Mouse (Mus musculus) brain, embryonic 18.5 days (tissue): ENCODE measurements around the gene Nrsn2.

Experiments used
- DNase-seq: peaks from one replicate; pipeline ENCODE4 v3.0.0-alpha.2; 2012; ENCODE audit warnings: low read depth, low spot score

Gene Nrsn2

GRCm38 (mm10) chr2:152376345-152376741 is at the start of gene Nrsn2:
TSS of gene Nrsn2 (minus strand) at chr2:152376638.
- no peak for DNase-seq

DNA sequence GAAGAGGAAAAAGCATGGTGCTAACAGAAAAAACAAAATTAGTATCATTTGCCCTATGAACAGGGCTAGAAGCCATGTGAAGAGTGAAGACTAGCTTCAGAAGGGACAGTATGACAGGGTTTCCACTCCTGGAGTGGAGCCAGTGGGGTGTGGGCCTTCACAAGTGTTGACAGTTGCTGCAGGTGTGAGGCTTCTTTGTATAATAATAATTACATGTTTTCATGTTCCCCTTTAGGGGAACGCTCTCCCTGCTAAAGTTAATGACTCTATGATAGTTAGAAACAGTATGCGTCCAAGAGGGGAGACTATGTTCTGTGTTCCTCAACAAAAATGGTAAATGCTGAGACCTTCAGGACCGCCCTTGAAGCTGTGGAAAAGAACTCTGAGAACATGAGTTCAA is 39.3 kb upstream of the Nrsn2 start:
- DNase-seq, result no peak

DNA sequence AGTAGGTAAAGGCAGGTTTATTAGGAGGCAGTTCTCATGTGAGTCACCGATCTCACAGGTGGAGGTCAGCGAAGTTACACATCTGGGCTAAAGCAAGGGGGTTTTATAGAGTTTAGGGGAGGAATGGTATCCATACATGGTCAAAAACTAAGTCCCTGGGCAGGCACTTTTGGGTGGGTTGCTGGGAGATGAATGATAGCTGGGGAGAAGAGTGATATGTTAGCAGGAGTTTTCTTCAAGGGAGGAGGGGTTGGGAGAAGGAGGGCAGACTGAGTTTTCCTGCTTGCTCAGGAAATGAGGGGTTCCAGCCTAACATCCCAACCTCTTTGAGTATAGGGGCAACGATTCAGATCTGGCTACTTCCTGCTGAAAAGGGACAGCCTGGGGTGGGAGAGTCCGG is 38.8 kb upstream of the Nrsn2 start, which contains the start of gene 6820408C15Rik:
Gene 6820408C15Rik (plus strand): TSS at position 301 of the 400 bp plus-strand sequence.
- DNase-seq, result no peak

DNA sequence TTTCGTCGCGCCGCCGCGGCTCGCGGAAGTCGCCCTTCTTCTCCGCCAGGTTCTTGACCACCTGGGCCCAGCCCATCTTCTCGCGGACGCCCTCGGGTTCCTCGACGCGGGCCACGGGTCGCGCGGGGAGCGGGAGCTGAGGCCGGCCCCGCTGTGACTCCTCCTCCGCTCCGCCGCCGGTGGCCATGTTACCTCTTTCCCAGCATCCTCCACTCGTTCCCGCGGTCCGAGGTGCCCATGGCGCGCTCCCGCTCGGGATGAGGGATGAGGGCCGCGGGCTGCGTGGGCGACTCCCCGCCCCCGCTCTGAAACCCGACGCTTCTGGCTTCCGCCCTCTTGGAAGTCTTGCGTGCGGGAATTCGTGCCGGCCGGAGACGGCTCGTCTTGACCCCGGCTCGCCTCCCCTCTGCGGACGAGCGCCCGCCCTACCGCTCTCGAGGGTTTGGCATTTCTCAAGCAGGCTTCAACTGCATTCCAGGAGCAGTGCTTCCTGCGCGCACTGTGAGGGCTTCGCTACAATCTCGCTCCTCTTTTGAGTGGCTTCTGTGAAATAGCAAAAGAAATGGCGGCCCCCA is 38.2 kb upstream of the Nrsn2 start, which contains the start of gene Zcchc3:
Gene Zcchc3 (minus strand): TSS at position 437 of the 575 bp plus-strand sequence.
- DNase-seq, result no peak

DNA sequence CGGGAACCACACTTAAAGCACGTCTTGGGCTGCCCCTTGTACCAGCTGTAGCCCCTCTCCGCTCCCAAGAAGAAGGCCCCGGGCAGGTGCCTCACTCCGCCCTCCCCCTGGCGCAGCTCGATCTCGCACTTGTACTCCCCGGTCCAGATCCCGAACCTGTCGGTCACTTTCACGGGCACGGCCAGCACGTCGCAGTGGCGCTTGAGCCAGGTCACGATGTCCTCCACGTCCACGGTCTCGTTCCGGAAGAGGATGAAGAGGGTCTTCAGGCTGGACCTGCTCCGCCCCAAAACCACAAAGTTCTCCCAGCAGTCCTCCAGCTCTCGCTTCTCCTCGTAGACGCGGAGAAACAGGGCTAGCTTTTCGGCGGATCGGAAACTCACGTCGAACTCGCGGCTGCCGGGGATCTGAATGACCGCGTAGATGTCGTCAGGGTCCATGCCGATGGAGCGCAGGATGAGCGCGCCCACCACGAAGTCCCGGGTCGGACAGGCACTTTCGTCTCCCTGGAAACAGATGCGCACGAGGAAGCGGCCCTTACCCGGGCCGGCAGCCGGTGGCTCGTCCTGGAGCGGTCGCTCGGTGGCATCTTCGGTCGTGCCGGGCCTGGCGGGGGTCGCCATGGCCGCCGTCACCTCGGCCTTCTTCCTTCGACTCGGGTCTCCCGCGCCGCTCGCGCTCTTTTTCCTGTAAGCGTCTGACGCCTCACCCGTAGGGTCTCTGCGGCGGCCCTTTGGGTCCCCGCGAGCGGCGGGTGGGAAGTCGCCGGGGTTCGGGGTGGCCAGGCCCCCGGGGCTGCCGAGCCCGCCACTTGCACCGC is 37.5 kb upstream of the Nrsn2 start:
- DNase-seq, result no peak

DNA sequence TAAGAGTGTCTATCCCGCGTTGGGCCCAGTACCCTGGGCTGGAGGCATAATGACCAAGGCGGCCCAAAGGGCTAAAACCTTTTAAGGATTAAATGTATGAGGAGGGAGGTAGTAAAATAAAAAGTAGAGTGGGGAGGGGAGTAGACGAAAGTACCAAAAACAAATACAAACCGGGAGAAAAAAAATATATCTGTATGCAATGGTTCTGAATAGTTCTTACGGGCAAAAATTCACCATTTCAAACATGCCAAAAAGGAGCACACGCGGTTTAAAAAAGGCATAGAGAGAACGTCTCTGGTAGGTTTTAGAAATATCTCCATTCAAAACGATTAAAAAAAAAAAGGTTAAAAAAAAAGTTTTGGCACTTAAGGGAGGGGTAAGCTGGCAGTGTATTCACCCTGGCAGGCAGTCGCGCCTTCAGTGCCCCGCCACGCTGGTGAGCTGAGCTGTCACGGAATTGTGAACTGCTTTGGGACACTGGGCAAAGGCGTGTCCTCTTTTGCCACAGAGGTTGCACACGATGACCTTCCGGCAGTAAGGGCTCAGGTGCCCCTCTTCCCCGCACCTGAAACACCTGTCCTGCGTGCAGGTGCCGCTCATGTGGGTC is 36.8 kb upstream of the Nrsn2 start:
- no peak for DNase-seq

DNA sequence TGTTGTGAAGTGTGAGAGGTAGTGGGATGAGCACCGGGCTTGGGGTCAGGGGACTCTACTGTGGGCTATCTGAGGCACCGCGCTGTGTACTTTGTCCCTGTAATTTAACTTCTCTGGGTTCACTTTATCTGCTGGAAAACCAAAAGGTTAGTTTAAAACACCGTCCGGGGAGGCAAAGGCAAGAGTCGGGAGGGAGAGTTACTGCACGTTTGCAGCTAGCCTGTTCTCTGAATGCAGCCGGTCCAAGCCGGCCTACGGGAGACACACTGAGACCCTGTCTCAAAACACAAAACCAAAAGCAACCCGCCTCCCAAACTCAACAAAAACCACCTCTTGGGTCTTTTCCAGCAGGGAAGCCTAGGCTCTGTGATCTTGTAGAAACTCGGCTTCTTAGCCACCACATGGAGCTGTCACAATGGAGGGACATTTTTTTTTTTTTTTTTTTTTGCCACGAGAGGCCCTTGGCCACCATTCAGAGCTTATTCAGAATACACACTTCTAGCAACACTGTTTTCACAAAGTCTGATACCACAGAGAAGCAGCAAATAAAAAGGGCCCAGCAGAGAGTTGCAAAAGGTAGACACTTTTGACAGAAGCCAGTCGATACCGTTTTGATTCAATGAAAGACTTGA is 36.2 kb upstream of the Nrsn2 start:
- DNase-seq, result no peak

DNA sequence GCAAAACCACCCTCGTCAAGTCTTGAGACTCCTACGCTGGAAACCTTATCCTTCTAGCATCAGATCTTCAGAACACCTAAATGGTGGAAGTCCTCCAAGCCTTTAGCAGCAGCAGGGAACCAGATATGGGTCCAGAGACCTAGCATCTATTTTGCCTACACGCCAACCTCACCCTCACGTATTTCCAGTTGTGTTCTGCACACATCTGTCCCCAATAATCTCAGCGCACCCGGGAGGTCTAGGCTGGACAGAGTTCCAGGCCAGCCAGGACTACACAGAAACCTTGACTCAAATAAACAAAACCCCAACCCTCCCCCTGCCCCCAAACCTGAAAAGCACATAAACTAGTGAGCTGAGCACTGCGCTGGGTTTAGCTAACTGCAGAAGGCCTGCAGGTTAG is 35.0 kb upstream of the Nrsn2 start:
- no peak for DNase-seq

GRCm38 (mm10) chr2:152410971-152411371 is 34.5 kb upstream of the Nrsn2 start:
- no peak for DNase-seq

GRCm38 (mm10) chr2:152409781-152410180 is 33.3 kb upstream of the Nrsn2 start:
- no peak for DNase-seq

GRCm38 (mm10) chr2:152406126-152406525 is 29.7 kb upstream of the Nrsn2 start:
- peak; percentile 86 for DNase-seq

DNA sequence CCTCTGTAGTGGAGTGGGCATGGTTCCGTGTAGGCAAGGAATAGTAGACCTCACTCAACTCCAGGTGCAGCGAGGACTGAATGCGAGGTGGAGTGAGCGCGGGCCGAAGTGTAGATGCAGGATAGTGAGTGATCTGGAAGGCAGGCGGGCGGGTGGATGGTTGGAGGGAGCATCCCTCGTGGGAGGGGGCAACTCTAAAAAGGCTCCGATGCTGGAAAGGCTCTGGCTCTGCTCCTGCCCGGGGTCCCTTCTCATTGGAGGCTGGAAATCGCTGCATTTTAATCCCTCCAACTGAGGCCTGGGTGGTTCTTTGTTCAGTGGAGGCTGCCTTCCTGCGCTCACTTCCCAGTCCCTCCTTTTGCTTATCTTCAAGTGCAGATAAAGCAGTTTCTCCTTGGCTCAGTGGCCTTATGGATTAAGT is 22.7 kb upstream of the Nrsn2 start:
- DNase-seq, result no peak

DNA sequence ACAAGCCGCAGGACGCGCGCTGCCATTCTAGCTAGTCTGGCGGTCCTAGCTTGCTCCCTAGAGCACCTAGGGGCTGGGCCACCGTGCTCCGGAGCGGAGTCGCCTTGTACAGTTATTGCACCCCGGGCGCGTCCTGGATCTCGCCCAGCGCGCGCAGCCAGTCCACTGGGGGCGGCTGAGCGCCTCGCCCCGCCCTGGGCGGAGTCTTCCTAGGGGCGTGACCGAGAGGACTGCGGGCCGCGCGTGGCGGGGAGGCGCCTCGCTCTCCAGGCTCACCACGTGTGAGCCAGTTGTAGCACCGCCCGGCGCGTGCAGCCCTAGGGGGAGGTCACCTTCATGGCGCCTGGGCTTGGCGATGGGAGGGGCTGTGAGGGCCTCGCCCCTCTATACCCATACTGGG is 22.3 kb upstream of the Nrsn2 start:
- DNase-seq, result peak; percentile 82

DNA sequence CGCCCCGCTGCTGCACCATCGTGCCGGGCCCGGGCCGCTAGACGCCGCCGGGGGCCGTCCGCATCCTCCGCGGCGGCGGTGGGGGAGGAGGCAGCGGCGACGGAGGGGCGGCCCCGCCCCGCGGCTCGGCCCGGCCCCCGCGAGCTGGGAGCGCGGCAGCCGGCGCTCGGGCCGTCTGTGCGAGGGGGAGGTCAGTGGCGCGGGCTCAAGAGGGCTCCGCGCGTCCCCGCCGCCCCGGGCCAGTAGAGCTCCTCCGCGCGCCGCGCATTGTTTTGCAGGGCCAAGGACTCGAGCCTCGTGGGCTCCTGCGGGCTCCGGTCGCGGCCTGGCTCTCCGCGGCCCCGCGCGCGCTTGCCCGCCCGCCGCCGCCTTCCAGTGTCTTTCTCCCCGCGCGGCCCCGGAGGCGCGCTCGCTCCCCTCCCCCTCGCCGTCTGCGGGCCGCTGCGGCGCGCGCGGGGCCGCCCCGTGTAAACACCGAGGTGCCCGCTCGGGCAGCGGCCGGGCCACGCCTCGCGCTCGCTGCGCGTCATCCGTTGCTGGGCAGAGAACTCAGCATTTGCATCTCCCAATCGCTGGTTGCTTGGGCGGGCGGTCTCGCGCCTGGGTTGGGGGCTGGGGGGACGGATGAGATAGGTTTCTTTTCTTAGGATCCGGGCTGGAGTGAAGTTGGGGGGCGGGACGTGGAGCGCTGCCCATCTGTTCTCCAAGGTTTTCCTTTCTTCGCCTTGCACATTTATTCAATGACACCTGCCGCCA is 21.4 kb upstream of the Nrsn2 start, which contains the start of gene Sox12:
Gene Sox12 (minus strand): TSS at position 384 of the 756 bp plus-strand sequence.
- DNase-seq, result peak; percentile 92

GRCm38 (mm10) chr2:152397004-152397589 is 20.7 kb upstream of the Nrsn2 start:
- no peak for DNase-seq

GRCm38 (mm10) chr2:152396110-152397003 is 19.9 kb upstream of the Nrsn2 start:
- peak; percentile 96 for DNase-seq

GRCm38 (mm10) chr2:152395271-152395920 is 19.0 kb upstream of the Nrsn2 start:
- DNase-seq, result no peak

GRCm38 (mm10) chr2:152393225-152394017 is 17.0 kb upstream of the Nrsn2 start:
- DNase-seq, result no peak

GRCm38 (mm10) chr2:152392786-152393185 is 16.3 kb upstream of the Nrsn2 start:
- no peak for DNase-seq
